Mouse (Mus musculus): ENCODE measurements around the gene Brd3os.

- no peak for TF ChIP-seq MAFK (IDR thresholded peaks at IDR 0.05; ENCODE audit: insufficient read depth, low read depth, low read length)
- TF ChIP-seq HCFC1 (IDR thresholded peaks at IDR 0.05; ENCODE audit: borderline replicate concordance, insufficient read depth, low read length): no peak
- TF ChIP-seq CHD2 (IDR thresholded peaks at IDR 0.05; ENCODE audit: low read depth, low read length): no peak
Measured at GRCm38 (mm10) chr2:27426855-27427457, 15.2 kb upstream of the Brd3os start, which contains the start of gene Vav2.
